Mouse (Mus musculus) heart, embryonic 15.5 days (tissue): ENCODE data around the gene Son. TPM values are rescaled to one million over a fixed set of nuclear protein-coding genes. Genes with fewer than 3 reads are reported as not detected.
"Not testable (repeated sequence)": the region's sequence is repeated elsewhere in the genome, so short reads cannot be mapped to it uniquely, and the experiment has no call there.

Experiments
- ATAC-seq: fragments of 200-750 bp; cut with Nextera tagmentation; replicated peaks from 2 replicates; pipeline ENCODE4 v1.8.0; 2017; ENCODE audit warnings: low read depth, moderate TSS enrichment; ENCODE audit not compliant: insufficient number of reproducible peaks, insufficient read depth, low FRiP score
- H3K27ac ChIP-seq: fragments of 300-500 bp; sonication (generic); 2 replicates; pipeline ENCODE4 v1.5.1; 2015; ENCODE audit warnings: mild to moderate bottlenecking, inconsistent platforms
- H3K27me3 ChIP-seq: fragments of 300-500 bp; sonication (generic); 2 replicates; pipeline ENCODE4 v1.6.1; 2015; ENCODE audit warnings: inconsistent platforms
- H3K36me3 ChIP-seq: fragments of 300-500 bp; sonication (generic); 2 replicates; pipeline ENCODE4 v1.6.1; 2015; ENCODE audit warnings: mild to moderate bottlenecking, inconsistent platforms
- H3K4me1 ChIP-seq: fragments of 300-500 bp; sonication (generic); replicated peaks from 2 replicates; pipeline ENCODE4 v1.6.1; 2015; ENCODE audit warnings: inconsistent platforms
- H3K4me2 ChIP-seq: fragments of 300-500 bp; sonication (generic); 2 replicates; pipeline ENCODE4 v1.6.1; 2015; ENCODE audit warnings: inconsistent platforms, mild to moderate bottlenecking, moderate library complexity
- H3K4me3 ChIP-seq: fragments of 300-500 bp; sonication (generic); 2 replicates; pipeline ENCODE4 v1.5.1; 2015; ENCODE audit warnings: mild to moderate bottlenecking, inconsistent platforms
- H3K9ac ChIP-seq: fragments of 300-500 bp; sonication (generic); 2 replicates; pipeline ENCODE4 v1.6.1; 2015; ENCODE audit warnings: mild to moderate bottlenecking, inconsistent platforms
- H3K9me3 ChIP-seq: fragments of 300-500 bp; sonication (generic); replicated peaks from 2 replicates; pipeline ENCODE4 v1.6.1; 2016; ENCODE audit warnings: inconsistent platforms
- WGBS: fragments of 180-500 bp; shearing (Covaris S2); methylation state at CpG from one replicate; pipeline ENCODE4 v1.1.7; 2015; ENCODE audit warnings: mixed read lengths; 5-methylcytosine and 5-hydroxymethylcytosine counted together
- polyA plus RNA-seq: library from polyadenylated mRNA; unstranded; fragments of >200 nt; fragmentation: Nextera tagmentation; extraction: Ambion mirVana; gene quantifications from 2 replicates; pipeline ENCODE4 v1.2.1, GENCODE M21; 2015

Gene Son
- polyA plus RNA-seq, 1 experiment from 2014 or later, result 81.4 TPM

- H3K4me3 ChIP-seq, result no peak overlapping the region
- H3K9me3 ChIP-seq, result no peaks in the 10 kb centered on the region
- H3K9ac ChIP-seq, result no peak overlapping the region
- no peaks in the 10 kb centered on the region for H3K27me3 ChIP-seq
- peaks cover 77% of the 10 kb centered on the region for H3K36me3 ChIP-seq
- H3K4me2 ChIP-seq, result no peak overlapping the region
- H3K4me1 ChIP-seq, result no peaks in the 10 kb centered on the region; the same call in 1 of the 2 replicates
- no peak for ATAC-seq
- 89% methylated on average over 2 of the region's 2 CpGs for WGBS
- no peak overlapping the region for H3K27ac ChIP-seq
These were observed 7.7 kb upstream of the Son start for GRCm38 (mm10) chr16:91639636-91640035.

GRCm38 (mm10) chr16:91640171-91640570 lies 7.1 kb upstream of the Son start:
- 96% methylated on average over 8 of the region's 8 CpGs for WGBS
- Histone ChIP-seq H3K4me1 (no peaks in the 10 kb centered on the region; the same call in 1 of the 2 replicates), H3K36me3 (peaks cover 73% of the 10 kb centered on the region), H3K27ac (no peak overlapping the region), H3K4me2 (no peak overlapping the region), H3K9me3 (no peaks in the 10 kb centered on the region), H3K4me3 (no peak overlapping the region), H3K9ac (no peak overlapping the region), H3K27me3 (no peaks in the 10 kb centered on the region)
- no peak for ATAC-seq

- Histone ChIP-seq H3K36me3 (peaks cover 27% of the 10 kb centered on the region), H3K4me3 (no peak overlapping the region), H3K4me1 (peaks cover 4% of the 10 kb centered on the region), H3K9ac (no peak overlapping the region), H3K9me3 (no peaks in the 10 kb centered on the region), H3K27ac (no peak overlapping the region), H3K27me3 (no peaks in the 10 kb centered on the region), H3K4me2 (no peak overlapping the region)
- 73% methylated on average over 2 of the region's 2 CpGs for WGBS
- no peak for ATAC-seq
These were observed 2.4 kb upstream of the Son start for GRCm38 (mm10) chr16:91644901-91645300.

GRCm38 (mm10) chr16:91645420-91645819 lies 1.9 kb upstream of the Son start:
- WGBS, result 83% methylated on average over 1 of the region's 2 CpGs

GRCm38 (mm10) chr16:91645995-91646602 lies 1.2 kb upstream of the Son start:
- H3K4me2 ChIP-seq, result peak overlapping the region; percentile 98
- peaks cover 6% of the 10 kb centered on the region for H3K4me1 ChIP-seq
- WGBS, result under 1% methylated on average over 11 of the region's 11 CpGs
- peak overlapping the region; percentile 77 for H3K9ac ChIP-seq
- peaks cover 18% of the 10 kb centered on the region for H3K36me3 ChIP-seq
- ATAC-seq, result no peak
- no peaks in the 10 kb centered on the region for H3K27me3 ChIP-seq
- no peaks in the 10 kb centered on the region for H3K9me3 ChIP-seq
- peak overlapping the region; percentile 70 for H3K4me3 ChIP-seq
- H3K27ac ChIP-seq, result peak overlapping the region; percentile 99

More at GRCm38 (mm10) chr16:91645420-91645819, 1.9 kb upstream of the Son start:
- ATAC-seq, H3K27ac ChIP-seq, H3K9me3 ChIP-seq, H3K4me3 ChIP-seq, H3K4me1 ChIP-seq, H3K27me3 ChIP-seq, H3K4me2 ChIP-seq, H3K9ac ChIP-seq: not testable (repeated sequence)
- H3K36me3 ChIP-seq, result peaks cover 22% of the 10 kb centered on the region

- peak within 1 kb of the TSS; percentile 70 for H3K4me3 ChIP-seq
- H3K9ac ChIP-seq, result peak within 1 kb of the TSS; percentile 77
- no peaks in the 10 kb centered on the region for H3K9me3 ChIP-seq
- ATAC-seq, result peak; percentile 88
- peak within 1 kb of the TSS; percentile 98 for H3K4me2 ChIP-seq
- peaks cover 14% of the 10 kb centered on the region for H3K36me3 ChIP-seq
- under 1% methylated on average over 59 of the region's 59 CpGs for WGBS
- peak within 1 kb of the TSS; percentile 99 for H3K27ac ChIP-seq
- peaks cover 6% of the 10 kb centered on the region for H3K4me1 ChIP-seq
- no peaks in the 10 kb centered on the region for H3K27me3 ChIP-seq
These were observed 456 bp upstream of the Son start, which contains the start of gene Gart for GRCm38 (mm10) chr16:91646681-91647419. TSS of gene Gart (minus strand) at chr16:91646952.

- peak overlapping the region; percentile 99 for H3K27ac ChIP-seq
- H3K36me3 ChIP-seq, result peaks cover 12% of the 10 kb centered on the region
- H3K4me2 ChIP-seq, result peak overlapping the region; percentile 65
- 1% methylated on average over 25 of the region's 25 CpGs for WGBS
- H3K27me3 ChIP-seq, result no peaks in the 10 kb centered on the region
- peak overlapping the region; percentile 70 for H3K4me3 ChIP-seq
- peaks cover 14% of the 10 kb centered on the region for H3K4me1 ChIP-seq
- peak; percentile 56 for ATAC-seq
- peak overlapping the region; percentile 71 for H3K9ac ChIP-seq
- H3K9me3 ChIP-seq, result no peaks in the 10 kb centered on the region
These were observed 879 bp downstream of the Son start for GRCm38 (mm10) chr16:91648220-91648550.

- Histone ChIP-seq H3K4me1 (peaks cover 14% of the 10 kb centered on the region), H3K27me3 (no peaks in the 10 kb centered on the region), H3K36me3 (peaks cover 15% of the 10 kb centered on the region), H3K4me2 (peak overlapping the region; percentile 65), H3K4me3 (peak overlapping the region; percentile 70), H3K9me3 (no peaks in the 10 kb centered on the region), H3K27ac (no peak overlapping the region), H3K9ac (0 out of 2 replicates have a peak overlapping the region, but pooled peaks have one; percentile 12)
- no peak for ATAC-seq
- WGBS, result 58% methylated on average over 3 of the region's 3 CpGs
These were observed 1.9 kb downstream of the Son start for GRCm38 (mm10) chr16:91649246-91649645.

GRCm38 (mm10) chr16:91649781-91650180 lies 2.5 kb downstream of the Son start:
- Histone ChIP-seq H3K4me2 (peak overlapping the region; percentile 33; the same call in 1 of the 2 replicates), H3K27ac (no peak overlapping the region), H3K4me3 (no peak overlapping the region), H3K36me3 (peaks cover 18% of the 10 kb centered on the region), H3K9me3 (no peaks in the 10 kb centered on the region), H3K4me1 (peaks cover 14% of the 10 kb centered on the region), H3K9ac (no peak overlapping the region), H3K27me3 (no peaks in the 10 kb centered on the region)
- ATAC-seq, result no peak

GRCm38 (mm10) chr16:91652191-91652590 lies 4.9 kb downstream of the Son start:
- Histone ChIP-seq H3K27ac (no peak overlapping the region), H3K4me1 (peaks cover 14% of the 10 kb centered on the region)

GRCm38 (mm10) chr16:91655285-91655684 lies 8.0 kb downstream of the Son start:
- peaks cover 8% of the 10 kb centered on the region for H3K4me1 ChIP-seq
- H3K27ac ChIP-seq, result no peak overlapping the region
- H3K4me3 ChIP-seq, result no peak overlapping the region
- H3K27me3 ChIP-seq, result no peaks in the 10 kb centered on the region
- peaks cover 73% of the 10 kb centered on the region for H3K36me3 ChIP-seq
- H3K4me2 ChIP-seq, result no peak overlapping the region
- ATAC-seq, result no peak
- 94% methylated on average over 9 of the region's 9 CpGs for WGBS
- H3K9me3 ChIP-seq, result no peaks in the 10 kb centered on the region
- H3K9ac ChIP-seq, result no peak overlapping the region

More at GRCm38 (mm10) chr16:91652191-91652590, 4.9 kb downstream of the Son start:
- 91% methylated on average over 3 of the region's 3 CpGs for WGBS
- Histone ChIP-seq H3K4me3 (no peak overlapping the region), H3K36me3 (peaks cover 43% of the 10 kb centered on the region), H3K4me2 (no peak overlapping the region), H3K9me3 (no peaks in the 10 kb centered on the region), H3K9ac (no peak overlapping the region), H3K27me3 (no peaks in the 10 kb centered on the region)
- no peak for ATAC-seq
